Mouse (Mus musculus) spleen, adult 2 months (tissue): ENCODE data around the gene Ewsr1. TPM values are rescaled to one million over a fixed set of nuclear protein-coding genes. Genes with fewer than 3 reads are reported as not detected.

Source experiments
- DNase-seq, 2 experiments: peaks; one replicate each; pipeline versions ENCODE4 v3.0.0 to v3.0.0-alpha.2; 2012 to 2021; ENCODE audit warnings: low spot score in 2 of 2, low read depth in 1 of 2
- H3K27ac ChIP-seq: fragments of 200-500 bp; 2 replicates; pipeline ENCODE4 v1.5.1; 2012; ENCODE audit warnings: low read length, inconsistent platforms; ENCODE audit not compliant: insufficient read depth
- H3K27me3 ChIP-seq: fragments of 200-500 bp; 2 replicates; pipeline ENCODE4 v1.6.1; 2012; ENCODE audit warnings: mild to moderate bottlenecking, moderate library complexity, low read length, inconsistent platforms; ENCODE audit not compliant: control insufficient read depth, insufficient read depth
- H3K36me3 ChIP-seq: fragments of 200-500 bp; 2 replicates; pipeline ENCODE4 v1.6.1; 2012; ENCODE audit warnings: mild to moderate bottlenecking, low read length, inconsistent platforms; ENCODE audit not compliant: control insufficient read depth, insufficient read depth
- H3K4me1 ChIP-seq: fragments of 200-500 bp; 2 replicates; pipeline ENCODE4 v1.6.1; 2011; ENCODE audit warnings: inconsistent platforms; ENCODE audit not compliant: control insufficient read depth, insufficient read depth, insufficient read length
- H3K4me3 ChIP-seq: fragments of 200-500 bp; 2 replicates; pipeline ENCODE4 v1.5.1; 2011; ENCODE audit warnings: mild to moderate bottlenecking, inconsistent platforms; ENCODE audit not compliant: insufficient read depth, insufficient read length; ENCODE audit errors: extremely low read depth
- CTCF ChIP-seq: fragments of 200-500 bp; IDR thresholded peaks from 2 replicates; pipeline ENCODE4 v1.5.1; 2011; ENCODE audit warnings: mild to moderate bottlenecking, inconsistent platforms; ENCODE audit not compliant: insufficient read depth, insufficient read length, insufficient replicate concordance; ENCODE audit errors: extremely low read depth
- POLR2A ChIP-seq: fragments of 200-500 bp; IDR thresholded peaks from 2 replicates; pipeline ENCODE4 v1.6.1; 2011; ENCODE audit warnings: low read depth, low read length, inconsistent platforms
- WGBS: fragments of 180-500 bp; shearing (Covaris S2); methylation state at CpG from one replicate; pipeline ENCODE4 v1.1.7; 2018; 5-methylcytosine and 5-hydroxymethylcytosine counted together
- polyA plus RNA-seq: library from polyadenylated mRNA; depleted of rRNA; stranded (reverse); fragments of >200 nt; gene quantifications from 2 replicates; pipeline ENCODE4 v1.2.3, GENCODE M21; 2012; rRNA removed

Ewsr1 gene
- polyA plus RNA-seq, 1 experiment = 322 TPM

DNA sequence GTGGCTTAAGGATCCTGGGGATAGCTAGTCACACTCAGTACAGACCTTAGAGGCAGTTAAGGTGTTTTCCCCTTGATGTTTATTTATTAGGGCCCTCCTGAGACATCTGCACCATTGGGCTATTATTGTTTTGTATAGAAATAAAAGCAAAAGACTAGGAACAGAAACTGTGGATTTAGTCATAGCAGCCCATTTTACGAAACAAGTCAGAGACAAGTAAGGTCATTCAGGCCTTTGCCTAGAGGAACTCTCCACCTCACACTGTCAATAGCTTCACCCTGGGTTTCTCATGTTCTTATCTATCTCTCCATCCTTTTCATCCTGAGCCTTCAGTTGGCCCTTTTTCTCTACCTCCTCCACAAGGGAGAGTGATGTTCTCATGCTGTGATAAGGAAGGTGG, 74.0 kb downstream of the Ewsr1 start:
- no peak for TF ChIP-seq CTCF
- no peak for TF ChIP-seq POLR2A
- no peak for DNase-seq
- Histone ChIP-seq H3K27me3 (no peaks in the 10 kb centered on the region), H3K36me3 (peaks cover 48% of the 10 kb centered on the region), H3K4me1 (no peaks in the 10 kb centered on the region), H3K27ac (no peak overlapping the region), H3K4me3 (no peak overlapping the region)
- 93% methylated on average over 1 of the region's 1 CpGs for WGBS

Other genes starting within 250 kb of the Ewsr1 start
- gene Nf2, start 249.7 kb downstream of the Ewsr1 start, polyA plus RNA-seq = 21.3 and 25.3 TPM in 2 replicates
- gene Nipsnap1, start 225.3 kb downstream of the Ewsr1 start, polyA plus RNA-seq = 12.0 and 21.0 TPM in 2 replicates
- gene Thoc5, start 203.9 kb downstream of the Ewsr1 start, polyA plus RNA-seq = 12.9 and 13.8 TPM in 2 replicates
- gene Nefh, start 151.2 kb downstream of the Ewsr1 start, polyA plus RNA-seq = 0.92 and 1.1 TPM in 2 replicates
- gene Ap1b1, start 112.4 kb downstream of the Ewsr1 start, polyA plus RNA-seq = 79.7 and 92.9 TPM in 2 replicates
- 2.4 and 3.6 TPM in 2 replicates for gene Rasl10a, start 41.1 kb downstream of the Ewsr1 start, polyA plus RNA-seq
- gene Gas2l1, start 33.9 kb downstream of the Ewsr1 start, polyA plus RNA-seq = 35.5 and 36.5 TPM in 2 replicates
- 14.6 and 17.8 TPM in 2 replicates for gene Rhbdd3, start 340 bp downstream of the Ewsr1 start, polyA plus RNA-seq
- gene Emid1, start 53.0 kb upstream of the Ewsr1 start, polyA plus RNA-seq = 25.7 and 28.4 TPM in 2 replicates
- 9.4 and 9.6 TPM in 2 replicates for gene Kremen1, start 162.3 kb upstream of the Ewsr1 start, polyA plus RNA-seq